Mouse (Mus musculus) thymus, postnatal 14 days (tissue): ENCODE results near the gene S100a11.
"Not testable (repeated sequence)": the region's sequence is repeated elsewhere in the genome, so short reads cannot be mapped to it uniquely, and the experiment has no call there.

ENCODE experiments used
- DNase-seq: peaks from one replicate; pipeline ENCODE4 v3.0.0; 2021

The S100a11 gene

DNA sequence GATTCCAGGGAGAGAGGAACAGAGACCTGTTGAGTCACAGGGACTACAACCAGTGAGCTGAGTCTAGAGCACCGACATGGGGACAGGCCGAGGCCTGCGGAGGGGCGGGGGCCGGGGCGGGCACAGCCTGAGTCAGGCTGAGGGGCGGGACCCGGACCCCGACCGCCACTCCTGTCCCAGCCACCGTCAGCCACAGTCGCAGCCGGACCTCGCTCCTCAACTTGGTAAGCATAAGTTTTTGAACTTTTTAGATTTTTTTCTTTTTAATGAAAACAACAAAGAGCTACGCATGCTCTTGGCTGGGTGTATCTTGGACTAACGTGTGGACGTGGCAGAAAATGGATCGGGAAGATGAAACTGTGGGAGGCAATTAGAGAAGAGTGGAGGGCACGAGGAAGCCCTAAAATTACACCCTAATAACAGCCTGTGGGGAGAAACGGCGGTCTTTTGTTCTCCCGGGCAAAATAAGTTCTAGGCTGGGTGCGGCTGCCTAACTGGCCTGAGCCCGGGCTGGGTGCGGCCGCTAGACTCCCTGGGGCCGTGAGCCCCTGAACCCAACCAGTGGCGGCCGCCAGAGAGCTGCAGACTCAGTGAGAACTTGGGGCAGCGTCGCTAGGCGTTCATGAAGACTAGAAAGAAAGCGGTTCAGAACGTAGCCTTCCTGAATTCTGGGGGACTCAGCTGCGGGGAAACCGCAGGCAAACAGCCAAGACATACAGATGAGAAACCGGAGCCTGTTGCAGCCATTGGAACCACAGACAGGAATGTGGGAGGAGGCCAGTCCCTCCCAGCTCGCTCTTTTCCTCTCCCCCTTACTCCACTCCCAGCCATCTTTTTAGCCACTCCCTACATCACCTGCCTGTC lies at the start of gene S100a11:
S100a11 (plus strand) TSS at position 159 of the 864 bp plus-strand sequence.
- peak; percentile 61 for DNase-seq

- no peak for DNase-seq
Measured at GRCm38 (mm10) chr3:93480053-93480452, 40.2 kb upstream of the S100a11 start.

- no peak for DNase-seq
Measured at GRCm38 (mm10) chr3:93481982-93482616, 38.2 kb upstream of the S100a11 start.

- DNase-seq = no peak
Measured at GRCm38 (mm10) chr3:93485611-93486010, 34.7 kb upstream of the S100a11 start.

DNA sequence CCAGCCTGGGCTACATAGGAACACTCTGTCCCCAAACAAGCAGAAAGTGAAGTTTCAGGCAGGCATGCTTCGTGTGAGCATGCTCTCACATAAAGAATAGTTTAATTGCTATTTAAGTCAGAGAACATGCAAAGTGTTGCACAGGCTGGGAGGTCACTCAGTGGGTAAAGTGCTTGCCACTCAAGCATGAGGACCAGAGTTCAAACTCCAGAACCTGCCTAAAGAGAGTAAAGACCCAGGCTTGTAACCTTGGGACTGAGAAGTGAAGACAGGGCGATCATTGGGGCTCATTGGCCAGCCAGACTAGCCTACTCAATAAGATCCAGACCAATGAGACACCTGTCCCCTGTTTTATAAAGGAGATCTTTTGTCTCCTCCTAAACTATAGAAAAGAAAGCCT lies 31.7 kb upstream of the S100a11 start:
- DNase-seq = no peak

DNA sequence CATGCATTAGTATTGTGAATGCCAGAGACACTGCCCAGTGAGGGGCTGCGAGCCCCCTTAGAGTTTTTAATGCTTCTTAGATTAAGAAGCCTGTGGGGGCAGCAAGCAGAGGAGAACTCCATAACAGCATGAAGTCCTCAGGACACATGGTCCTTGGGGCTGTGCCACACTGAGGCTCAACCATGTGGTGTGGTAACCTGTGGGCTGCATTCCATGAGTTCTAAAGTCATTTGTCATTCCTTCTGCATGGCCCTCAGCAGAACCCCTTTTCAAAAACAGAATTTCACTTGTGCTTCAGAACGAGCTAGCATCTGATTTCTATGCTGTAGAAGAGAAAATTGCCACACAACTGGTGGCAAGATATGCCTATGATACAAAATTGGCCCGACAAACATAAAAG lies 28.1 kb upstream of the S100a11 start:
- DNase-seq = no peak

- DNase-seq = peak; percentile 60
Measured at GRCm38 (mm10) chr3:93493992-93494391, 26.3 kb upstream of the S100a11 start.

- DNase-seq = not testable (repeated sequence)
Measured at GRCm38 (mm10) chr3:93494774-93495173, 25.5 kb upstream of the S100a11 start.

GRCm38 (mm10) chr3:93497131-93497530 lies 23.2 kb upstream of the S100a11 start:
- no peak for DNase-seq

- DNase-seq = no peak
Measured at GRCm38 (mm10) chr3:93499129-93499528, 21.2 kb upstream of the S100a11 start.

GRCm38 (mm10) chr3:93504536-93505189 lies 15.6 kb upstream of the S100a11 start:
- no peak for DNase-seq

- peak; percentile 94 for DNase-seq
Measured at GRCm38 (mm10) chr3:93505960-93506863, 14.1 kb upstream of the S100a11 start.

DNA sequence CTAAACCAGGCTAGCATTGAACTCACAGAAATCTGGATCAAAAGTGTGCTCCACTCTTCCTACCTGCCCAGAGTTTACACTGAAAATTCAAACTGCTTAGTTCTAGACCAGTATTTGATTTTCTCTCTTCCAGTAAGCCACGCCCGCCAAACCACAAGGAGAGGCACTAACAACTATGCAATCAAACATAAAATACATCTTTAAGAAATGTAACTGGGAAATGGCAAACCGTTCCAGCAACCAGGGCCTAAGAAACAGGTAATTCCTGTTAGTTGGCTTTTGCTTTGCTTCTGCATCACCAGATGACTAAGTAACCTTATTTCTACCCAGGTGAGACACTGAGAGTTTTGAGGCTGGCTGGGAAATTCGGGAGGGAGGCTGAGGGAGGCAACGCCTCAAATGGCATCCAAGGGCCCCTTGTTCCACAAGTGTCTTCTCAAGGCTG lies 13.4 kb upstream of the S100a11 start:
- DNase-seq = peak; percentile 44

DNA sequence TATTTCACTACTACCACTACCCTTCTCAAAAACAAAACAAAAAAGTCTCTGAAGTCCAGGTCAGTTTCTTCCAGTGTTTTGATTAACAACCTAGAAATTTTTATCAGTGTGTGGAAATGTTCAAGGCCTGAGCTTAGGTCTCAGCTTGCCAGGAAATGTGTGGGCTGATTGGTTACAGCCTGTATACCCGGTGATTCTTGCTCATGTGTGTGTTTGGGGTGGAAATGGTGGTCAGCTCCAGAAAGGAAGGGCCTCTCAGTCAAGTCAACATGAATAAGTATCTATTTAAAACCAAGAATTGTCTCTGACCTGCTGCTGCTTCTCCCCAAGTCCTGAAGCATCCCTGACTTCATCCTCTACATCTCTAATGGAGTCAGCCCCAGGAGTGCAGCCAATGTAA lies 11.0 kb upstream of the S100a11 start:
- no peak for DNase-seq

DNA sequence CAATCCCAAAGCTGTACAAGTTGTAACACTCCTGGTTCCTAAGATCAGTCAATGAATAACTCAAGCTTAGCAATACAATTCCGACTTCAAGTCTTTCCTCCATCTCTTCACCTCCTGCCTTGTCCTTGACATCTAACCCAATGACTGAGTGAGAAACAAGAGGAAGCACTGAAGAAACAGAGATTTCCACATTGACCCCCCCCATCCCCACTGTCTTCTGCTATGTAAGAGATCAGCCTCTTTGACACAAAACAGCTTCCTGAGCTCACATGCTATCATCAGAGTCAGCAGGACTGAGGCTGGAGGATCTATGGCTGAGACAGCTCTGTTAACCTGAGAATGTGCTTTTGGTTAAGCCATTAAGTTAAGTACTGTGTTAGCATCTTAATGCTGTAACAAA lies 9.3 kb upstream of the S100a11 start:
- no peak for DNase-seq

GRCm38 (mm10) chr3:93511801-93512200 lies 8.5 kb upstream of the S100a11 start:
- no peak for DNase-seq

- DNase-seq = no peak
Measured at GRCm38 (mm10) chr3:93512386-93513101, 7.7 kb upstream of the S100a11 start.

GRCm38 (mm10) chr3:93514628-93515027 lies 5.7 kb upstream of the S100a11 start:
- DNase-seq = peak; percentile 20

DNA sequence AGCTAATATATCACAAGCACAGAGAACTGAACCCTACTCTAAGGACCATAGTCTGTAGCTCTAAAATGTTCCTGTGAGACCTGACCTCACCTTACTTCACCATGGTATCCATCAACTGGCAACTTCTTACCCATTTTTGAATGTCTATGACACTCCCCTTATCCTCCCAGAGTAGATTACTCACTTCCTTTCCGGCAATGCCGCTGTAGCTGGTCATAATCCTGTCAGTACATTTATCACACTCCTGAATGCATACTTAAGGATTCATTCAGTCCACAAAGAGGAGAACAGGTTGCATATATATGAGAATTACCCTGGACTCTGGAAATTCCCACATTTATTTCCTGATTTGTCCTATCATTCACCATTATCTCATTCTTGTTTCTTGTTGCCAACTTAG lies 2.9 kb upstream of the S100a11 start:
- DNase-seq = no peak

- DNase-seq = no peak
Measured at GRCm38 (mm10) chr3:93519856-93520329, 395 bp upstream of the S100a11 start.

- DNase-seq = no peak
Measured at GRCm38 (mm10) chr3:93521462-93522057, 1.3 kb downstream of the S100a11 start.
